Mouse (Mus musculus): ENCODE measurements around the gene Xpc.

GRCm38 (mm10) chr6:91493053-91493452, 22.6 kb downstream of the Xpc start:
- TF ChIP-seq CTCF (conservative IDR thresholded peaks at IDR 0.05; ENCODE audit: low read length) (no peak), POU5F1 (IDR thresholded peaks at IDR 0.05; ENCODE audit: borderline replicate concordance, low read length) (no peak)
